Mouse (Mus musculus) ZHBTc4 (cell line): Measurements from ENCODE around the gene Taf15.

ENCODE experiments used
- DNase-seq: peaks from one replicate; pipeline ENCODE4 v3.0.0-alpha.2; 2011; ENCODE audit warnings: low read depth, low spot score

Taf15 gene

DNA sequence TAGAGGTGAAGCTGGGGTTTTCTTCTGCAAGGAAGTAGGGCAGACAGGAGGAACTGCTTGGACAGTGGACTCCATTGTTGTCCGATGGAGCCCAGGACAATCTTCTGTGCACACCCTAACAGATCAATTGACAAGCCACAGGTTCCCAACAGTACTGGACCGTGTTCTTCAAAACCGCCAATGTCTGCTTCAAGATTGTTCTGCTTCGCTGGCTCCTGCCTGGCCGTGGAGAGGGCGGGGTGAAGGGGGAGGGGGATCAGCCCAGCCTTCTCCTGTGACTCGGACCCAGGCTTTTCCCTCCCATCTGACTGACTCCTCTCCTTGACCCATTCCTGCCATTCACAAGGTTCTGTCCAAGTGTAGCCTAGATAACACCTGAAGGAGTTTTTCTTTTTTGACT, 15.6 kb upstream of the Taf15 start:
- DNase-seq: no peak

DNA sequence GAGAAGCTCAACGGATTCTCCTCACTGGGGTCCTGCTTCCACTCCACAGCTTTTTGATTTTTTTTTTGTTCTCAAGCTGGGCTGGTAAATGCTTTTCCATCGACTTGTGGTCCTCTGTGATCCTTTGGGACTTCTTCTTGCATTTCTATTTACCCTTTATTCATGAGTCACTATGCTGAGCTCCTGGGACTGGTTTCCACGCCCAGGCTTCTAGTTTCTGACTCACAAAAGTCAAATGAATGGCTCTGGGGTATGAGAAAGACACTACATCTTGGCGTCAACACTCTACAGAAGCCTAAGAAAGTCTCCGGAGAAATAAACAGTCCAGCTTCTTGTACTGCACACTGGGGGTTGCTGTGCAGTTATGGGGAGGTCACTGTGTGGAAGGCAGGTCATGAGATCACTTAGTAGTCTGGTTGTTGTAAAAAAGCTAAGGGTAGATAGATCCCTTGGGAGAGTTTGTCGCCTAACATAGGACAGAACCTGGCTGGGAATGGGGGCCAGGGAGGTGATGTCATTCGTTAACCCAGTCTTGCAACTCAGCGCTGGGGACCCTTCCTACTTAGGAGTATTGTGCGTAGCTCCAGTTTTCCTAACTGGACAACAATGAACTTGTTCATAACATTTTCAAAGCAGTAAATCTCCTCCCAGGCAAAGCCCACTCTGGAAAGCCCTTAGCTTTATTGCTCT, 14.8 kb upstream of the Taf15 start:
- DNase-seq: no peak

DNA sequence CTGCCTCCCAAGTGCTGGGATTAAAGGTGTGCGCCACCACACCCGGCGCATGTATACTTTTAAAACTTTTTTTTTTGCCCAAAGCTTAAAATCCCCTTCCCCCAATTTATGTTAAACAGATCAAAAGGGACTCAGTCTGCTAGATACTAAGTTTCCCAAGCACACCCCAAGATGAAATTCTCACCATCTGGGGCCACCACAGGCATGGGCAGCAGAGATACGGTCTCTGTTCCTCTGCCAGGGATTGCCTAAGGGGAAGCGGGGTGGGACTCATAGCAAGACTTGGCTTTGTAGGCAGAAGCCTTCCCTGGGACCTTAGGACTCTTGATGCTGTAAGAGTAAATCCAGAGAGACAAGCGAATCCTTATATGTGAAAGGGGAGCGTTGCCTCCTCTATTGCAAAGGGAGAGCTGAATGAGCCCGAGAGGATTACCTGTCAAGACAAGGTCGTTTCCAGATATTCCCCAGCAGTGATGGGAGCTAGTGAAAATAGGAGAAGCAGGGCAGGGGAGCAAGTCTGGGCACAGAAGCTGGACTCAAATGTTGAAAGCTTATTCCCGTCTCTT, 11.3 kb upstream of the Taf15 start:
- no peak for DNase-seq

DNA sequence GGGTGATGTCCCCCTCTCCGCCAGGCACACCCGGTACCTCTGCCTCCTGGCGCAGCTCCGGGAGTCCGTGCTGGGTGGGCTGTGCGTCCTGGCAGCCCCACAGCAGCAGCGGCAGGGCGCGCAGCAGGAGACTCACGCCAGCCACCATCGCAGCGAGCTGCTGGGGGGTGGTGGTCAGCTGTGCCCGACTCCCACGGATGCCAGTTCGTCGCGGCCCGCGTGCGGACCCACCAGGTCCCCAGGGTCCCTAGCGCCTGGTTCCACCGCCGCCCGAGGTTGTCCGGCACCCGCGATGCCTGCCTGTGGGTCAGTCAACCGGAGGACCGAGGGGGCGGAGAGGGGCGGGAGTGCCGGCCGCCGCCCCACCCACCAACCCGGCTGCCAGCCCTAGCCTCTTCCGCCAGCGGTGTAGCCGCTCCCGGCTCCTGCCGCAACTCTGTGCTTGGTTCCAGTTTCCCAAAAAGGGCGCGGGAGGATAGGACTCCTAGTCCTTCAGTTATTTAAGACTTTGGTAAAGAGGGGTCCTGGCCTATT, 10.1 kb upstream of the Taf15 start, which contains the start of gene Mmp28:
Gene Mmp28 (minus strand): TSS at position 361 of the 534 bp plus-strand sequence.
- peak; percentile 54 for DNase-seq

DNA sequence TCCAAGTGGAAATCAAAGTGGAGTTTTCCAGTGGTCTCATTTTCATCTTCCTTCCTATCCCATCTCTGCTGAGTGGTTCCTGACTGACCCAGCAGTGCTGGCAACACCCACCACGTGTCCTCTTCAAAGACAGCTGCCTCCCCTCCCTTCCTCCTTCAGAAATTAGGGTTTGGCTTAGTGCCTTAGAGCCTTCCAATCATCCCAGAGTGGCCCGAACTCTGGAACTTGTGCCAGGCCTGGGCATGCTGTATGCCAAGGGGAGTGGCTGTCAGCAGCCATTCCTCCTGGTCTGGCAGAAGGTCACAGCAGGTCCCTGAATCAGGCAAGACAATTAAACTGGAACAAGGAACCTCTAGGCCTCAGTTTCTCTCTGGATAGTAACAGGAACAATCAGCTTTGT, 6.9 kb upstream of the Taf15 start:
- no peak for DNase-seq

DNA sequence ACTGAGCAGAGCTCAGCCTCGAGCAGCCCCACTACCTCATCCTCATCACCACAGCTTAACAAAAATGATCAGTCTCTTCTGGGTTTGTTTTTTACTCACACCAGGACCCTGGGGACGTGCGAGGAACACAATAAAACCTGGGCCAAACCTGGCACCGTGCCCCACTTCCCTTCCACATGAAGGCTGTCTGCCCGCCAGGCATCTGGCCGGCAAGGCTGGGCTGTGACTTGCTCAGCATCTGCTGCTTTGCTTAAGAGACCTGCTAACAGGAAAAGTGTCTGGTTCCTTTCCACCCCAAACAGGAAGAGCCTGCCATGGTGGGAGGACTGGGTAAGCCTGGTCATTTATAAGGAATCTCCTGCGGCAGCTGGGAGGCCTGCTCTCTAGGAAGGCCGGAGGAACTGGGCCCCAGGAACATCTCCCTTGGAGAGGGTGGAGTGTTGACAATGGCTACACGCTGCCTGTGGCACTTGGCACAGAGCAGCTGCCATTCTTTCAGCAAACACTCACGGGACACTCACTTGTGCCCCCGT, 5.7 kb upstream of the Taf15 start:
- no peak for DNase-seq

DNA sequence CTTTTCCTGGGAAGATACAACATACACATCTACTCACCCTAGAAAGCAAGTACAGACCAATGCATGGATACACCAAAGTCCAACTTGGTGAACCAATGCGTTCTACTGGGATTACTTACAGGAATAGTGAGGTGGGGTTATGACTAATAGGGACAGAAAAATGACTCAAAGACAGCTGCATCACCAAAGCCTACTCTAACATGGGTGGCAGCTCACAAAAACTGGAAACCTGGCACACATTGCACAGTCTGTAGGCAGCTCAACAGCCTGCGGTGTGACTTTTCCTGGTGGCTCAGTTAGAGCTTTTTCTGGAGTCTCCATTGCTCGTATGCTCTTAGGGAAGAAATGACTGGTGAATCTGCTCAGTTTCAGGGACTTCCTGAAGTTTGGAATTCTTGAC, 4.1 kb upstream of the Taf15 start:
- DNase-seq: no peak

DNA sequence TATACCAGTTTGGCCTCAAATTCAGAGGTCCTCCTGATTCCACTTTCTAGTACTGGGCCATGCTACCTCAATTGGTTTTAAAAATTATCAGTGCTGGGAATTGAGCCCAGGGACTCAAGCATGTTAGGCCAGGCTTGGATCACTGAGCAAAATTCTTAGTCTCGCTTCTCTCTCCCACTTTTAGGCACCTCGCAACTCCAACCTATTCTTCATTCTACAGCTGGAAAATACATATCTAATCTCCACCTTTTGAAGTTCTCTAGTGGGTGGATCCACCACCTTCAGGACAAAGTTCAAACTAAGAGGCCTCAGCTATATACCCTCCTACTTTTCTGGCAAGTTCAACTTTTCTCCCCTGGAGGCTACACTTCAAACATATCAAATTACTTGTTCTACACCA, 1.1 kb upstream of the Taf15 start:
- no peak for DNase-seq

DNA sequence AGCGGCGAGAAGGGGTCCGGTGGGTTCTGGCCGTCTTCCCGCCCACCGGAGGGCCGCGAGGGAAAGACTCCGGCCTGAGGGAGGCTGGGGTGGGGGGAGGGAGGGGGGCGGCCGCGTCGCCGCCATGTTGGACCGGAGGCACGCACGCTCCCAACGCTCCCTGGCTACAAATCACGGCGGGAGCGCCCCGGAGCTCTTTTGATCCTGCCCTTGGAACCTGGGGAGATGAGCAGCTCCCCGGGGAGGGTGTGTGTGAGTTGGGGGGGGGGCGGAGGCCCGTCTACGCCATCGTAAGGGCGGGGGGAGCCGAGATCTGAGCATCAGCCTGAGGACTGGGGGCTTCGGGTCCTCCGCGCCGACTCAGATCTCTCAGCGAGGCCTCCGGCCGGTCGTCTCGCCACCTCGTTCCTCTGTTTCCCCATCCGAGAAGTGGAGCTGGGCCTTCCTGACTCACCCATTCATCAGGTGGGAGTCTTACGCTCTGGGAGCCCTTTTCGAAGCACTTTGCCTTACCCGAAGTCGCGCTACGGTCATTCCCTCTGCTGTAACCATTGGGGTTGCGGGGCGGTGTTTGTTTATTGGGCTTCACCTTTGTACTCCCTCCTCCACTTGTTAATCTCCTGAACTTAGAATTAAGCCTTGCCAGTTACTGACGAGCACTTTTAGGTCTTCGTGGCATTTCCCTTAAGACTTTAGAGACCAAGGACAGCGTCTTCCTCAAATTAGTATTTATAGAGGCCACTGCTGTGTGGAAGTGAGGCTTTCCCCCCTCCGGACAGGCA, 540 bp downstream of the Taf15 start:
- DNase-seq: no peak

DNA sequence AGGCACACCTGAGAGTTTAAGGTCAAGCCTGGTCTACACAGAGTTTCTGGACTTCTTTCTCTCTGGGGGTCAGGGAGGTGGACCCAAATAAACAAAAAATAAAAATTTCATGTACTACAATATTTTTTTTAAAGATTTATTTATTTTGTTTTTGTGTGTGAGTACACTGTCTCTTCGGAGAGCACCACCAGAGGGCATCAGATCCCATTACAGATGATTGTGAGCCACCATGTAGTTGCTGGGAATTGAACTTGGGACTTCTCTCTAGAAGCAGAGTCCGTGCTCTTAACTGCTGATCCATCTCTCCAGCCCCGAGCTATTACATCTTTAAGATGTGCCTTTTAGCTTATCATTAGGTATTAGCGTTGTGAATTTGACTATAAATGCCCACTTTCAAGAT, 18.6 kb downstream of the Taf15 start:
- DNase-seq: peak; percentile 40

DNA sequence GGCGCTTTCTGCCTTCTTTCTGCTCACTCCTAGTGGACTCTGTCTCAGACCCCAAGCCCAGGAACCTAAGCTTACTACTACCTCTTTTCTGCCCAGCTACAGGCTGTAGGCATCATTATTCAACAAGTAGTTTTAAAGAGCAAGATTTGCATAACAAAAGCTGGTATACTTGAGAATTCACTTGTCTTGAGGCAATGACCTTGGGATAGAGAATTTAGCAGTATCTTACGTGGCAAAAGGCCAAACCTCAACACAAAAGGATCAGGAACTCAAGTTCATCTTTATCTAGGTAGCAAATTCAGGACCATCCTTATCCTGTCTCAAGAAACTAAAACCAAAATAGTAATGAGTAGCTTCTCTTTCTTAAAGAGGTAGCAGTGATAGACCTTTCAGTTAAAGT, 22.7 kb downstream of the Taf15 start:
- peak; percentile 87 for DNase-seq

DNA sequence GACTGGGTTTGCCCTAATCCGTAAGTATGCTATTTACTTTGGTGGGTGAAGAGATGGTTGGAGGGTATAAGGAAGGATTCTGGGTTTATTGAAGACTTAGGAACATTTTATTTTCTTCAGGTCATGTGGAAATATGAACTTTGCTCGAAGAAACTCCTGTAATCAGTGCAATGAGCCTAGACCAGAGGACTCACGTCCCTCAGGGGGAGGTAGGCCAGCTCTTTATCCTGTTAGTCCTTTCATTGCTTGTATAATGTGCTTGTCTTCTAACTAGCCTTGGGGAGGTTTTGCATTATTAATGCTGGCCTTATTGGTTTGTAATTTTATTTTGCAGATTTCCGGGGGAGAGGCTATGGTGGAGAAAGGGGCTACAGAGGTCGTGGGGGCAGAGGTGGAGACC, 31.4 kb downstream of the Taf15 start:
- DNase-seq: no peak

DNA sequence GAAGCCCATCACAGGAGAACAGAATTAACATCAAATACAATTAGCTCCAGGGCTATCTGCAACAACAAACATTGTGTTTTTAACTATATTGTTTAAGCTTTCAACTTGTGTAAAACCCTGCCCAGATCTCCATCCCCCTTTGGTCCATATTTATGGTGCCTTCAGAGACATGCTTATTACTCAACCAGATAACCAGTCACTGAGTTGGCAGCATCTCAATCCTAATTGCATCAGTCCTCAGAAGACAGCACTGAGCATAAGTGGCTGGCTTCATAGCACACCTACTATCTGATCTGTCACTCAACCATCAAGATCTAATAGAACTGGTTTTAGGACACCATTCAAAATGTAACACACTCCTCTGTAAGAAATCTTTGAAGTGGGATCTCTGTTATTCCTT, 36.6 kb downstream of the Taf15 start:
- no peak for DNase-seq

DNA sequence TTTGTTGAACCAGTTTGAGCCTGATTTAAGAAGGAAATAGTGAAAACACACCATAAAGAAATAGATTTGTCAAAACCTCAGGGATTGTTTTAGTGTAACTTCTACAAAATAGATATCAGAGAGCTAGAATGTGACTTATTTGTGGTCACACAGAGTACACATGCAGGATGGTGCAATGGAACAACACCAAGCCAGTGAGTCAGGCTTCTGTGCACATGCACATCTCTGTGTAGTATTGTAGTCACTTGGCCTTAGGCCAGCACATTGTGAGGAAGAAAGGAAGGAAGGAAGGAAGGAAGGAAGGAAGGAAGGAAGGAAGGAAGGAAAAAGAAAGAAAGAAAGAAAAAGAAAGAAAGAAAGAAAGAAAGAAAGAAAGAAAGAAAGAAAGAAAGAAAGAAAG, 44.3 kb downstream of the Taf15 start:
- DNase-seq: no peak

DNA sequence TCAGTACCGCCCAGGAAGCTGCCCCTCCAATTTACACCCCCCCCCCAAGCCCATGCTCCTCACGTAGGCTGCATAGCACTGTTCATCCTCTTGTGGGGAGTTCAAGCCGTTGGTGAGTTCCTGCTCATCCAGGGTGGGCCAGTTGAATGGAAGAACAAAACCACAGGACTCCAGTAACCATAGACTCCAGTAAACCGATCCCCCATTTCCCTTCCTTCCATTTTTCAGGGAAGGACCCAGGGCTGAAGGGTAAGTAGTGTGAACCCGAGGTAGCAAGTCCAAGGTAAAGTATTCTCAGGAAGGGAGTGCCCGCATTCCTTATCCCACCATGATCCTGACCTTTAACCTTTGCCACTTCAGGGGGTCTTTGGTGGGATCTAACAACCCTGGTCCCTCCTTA, 45.5 kb downstream of the Taf15 start:
- peak; percentile 25 for DNase-seq

DNA sequence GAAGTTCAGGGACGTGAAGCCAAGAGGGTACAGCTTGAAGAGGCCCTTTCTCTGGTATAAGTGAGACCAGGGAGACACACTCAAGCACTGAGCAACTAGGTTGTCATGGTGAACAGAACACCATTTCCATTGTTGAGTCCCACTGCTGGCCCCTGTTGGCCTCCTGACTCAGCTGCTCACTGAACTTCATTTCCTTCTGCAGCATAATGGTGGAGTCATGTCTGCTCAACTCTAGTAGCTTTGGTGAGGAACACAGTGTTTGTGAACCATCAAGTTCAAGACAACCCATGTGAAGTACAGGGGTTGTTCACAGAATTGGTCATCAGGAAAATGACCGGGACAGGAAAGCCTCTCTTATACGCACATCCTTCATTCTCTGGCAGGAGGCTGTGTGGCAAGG, 49.2 kb downstream of the Taf15 start, which contains the start of gene Heatr9:
Gene Heatr9 (minus strand): TSS at position 101 of the 400 bp plus-strand sequence.
- no peak for DNase-seq

DNA sequence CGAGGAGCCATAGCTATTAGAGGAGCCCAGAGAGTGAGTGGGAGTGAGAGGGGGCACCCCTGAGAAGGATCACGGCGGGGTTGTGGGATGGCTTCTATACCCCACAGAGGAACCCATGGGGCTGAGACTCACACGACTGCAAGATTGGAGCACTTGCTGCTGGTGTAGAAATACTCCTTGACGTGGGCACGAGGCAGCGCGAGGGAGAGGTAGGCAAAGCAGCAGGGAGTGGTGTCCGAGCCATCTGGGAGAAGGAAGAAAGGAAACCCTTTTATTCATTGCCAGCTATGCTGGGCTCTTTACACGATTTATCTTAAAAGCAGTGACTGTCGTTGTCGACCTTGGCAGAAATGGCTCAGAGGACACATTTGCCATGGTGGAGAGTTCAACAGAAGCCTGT, 56.1 kb downstream of the Taf15 start:
- no peak for DNase-seq

DNA sequence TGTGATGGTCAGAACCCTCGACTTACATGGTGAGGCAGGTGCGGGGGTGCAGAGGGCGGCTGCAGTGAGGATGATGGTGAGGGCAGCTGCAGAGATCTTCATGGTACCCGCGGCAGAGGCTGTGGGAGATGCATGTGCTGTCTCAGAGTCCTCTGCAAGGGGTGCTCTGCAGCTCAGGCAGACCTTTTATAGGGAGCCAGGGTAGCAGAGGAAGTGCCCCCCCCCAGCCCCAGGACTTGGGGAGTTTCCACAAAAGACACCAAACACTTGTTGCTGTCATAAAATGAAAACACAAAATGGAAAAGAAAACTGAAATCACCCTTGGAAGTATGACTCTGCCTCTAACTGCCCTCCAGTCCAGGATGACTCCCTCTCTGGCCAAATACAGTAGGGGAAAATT, 57.5 kb downstream of the Taf15 start, which contains the start of gene Ccl5:
Gene Ccl5 (minus strand): TSS at position 159 of the 400 bp plus-strand sequence.
- no peak for DNase-seq

DNA sequence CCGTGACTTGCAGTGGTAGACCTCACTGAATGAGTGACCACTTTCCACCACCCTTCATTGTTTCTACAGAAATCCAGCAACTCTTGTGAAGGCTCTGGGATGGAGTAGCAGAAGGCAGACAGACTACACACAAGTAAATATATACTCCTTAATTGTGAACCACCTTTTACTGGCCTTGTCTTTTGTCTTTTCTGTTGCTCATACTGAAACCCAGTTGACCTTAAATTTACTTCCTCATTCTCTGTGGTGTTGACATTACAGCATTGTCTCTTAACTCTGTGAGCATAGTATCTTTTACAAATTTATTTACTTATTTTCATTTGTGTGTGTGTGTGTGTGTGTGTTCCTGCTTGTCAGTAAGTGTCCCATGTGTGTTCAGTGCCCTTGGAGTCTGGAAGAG, 60.3 kb downstream of the Taf15 start:
- no peak for DNase-seq

DNA sequence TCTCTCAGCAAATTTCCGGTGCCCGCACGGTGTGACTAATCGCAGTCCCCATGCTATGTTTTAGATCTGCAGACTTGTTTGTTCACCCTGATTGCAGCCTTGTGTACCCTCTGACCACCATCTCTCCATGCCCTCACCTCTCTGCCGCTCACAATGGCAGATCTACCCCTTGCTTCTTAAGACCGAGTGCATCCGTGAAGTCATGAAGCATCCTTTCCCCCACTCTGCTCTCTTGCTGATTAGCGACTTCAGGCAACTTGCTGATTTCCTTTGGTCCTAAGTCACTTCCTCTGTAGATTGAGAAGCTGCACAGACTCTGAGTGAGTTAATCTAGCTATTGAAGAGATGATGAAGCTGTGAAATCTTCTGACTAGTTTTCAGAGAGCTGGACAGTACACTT, 61.3 kb downstream of the Taf15 start:
- DNase-seq: no peak

DNA sequence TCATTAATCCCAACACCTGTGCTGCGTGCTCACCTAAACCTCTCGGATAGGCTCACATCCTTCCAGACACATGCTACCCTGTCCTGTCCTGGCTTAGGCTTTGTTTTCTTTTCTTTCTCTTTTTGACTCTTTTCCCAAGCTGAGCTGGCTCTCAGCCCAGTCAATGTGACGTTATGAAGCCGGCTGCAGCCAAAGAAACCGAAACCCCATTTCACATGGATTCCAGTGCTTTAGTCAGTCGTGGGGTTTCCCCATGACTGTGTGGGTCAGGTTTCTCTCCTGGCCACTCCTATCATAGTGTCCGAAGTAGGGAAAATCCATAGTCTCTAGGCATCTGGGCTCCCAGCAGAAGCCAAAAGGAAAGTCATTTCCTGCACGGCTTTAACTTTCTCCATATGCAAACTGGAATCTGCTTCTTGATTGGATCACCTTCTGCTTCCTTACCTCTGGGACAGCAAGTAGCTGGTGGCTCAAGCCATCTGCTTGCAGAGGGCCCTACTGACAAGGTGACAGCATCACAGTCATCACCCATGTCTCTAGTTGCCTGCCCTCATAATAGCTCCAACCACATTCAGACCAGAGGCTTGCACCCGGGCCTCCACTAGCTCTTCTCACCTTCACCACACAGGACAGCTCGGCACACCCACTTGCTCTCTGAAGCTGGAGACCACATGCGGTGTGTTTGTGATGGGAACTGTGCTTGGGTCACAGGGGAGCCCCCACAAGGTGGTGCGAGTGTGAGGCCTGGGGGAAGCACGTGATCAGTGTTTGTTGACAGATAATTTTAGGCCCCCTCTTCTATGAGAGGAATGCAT, 61.9 kb downstream of the Taf15 start:
- DNase-seq: no peak
